Mouse (Mus musculus): ENCODE results near the gene Pctp. TPM values are rescaled to one million over a fixed set of nuclear protein-coding genes. Genes with fewer than 3 reads are reported as not detected.

The Pctp gene
- polyA plus RNA-seq (2012; rRNA removed): 0.85 and 1.1 TPM in 2 replicates

- peak; percentile 83 for DNase-seq (ENCODE audit: low read depth)
- no peak for TF ChIP-seq POLR2A (IDR thresholded peaks at IDR 0.05; ENCODE audit: borderline replicate concordance, extremely low read depth, insufficient read depth, insufficient read length, poor library complexity, severe bottlenecking)
- no peak for TF ChIP-seq CTCF (IDR thresholded peaks at IDR 0.05; ENCODE audit: borderline replicate concordance, extremely low read depth, insufficient read depth, insufficient read length)
Observed at GRCm38 (mm10) chr11:90002231-90002986, at the start of gene Pctp. Gene Pctp, minus strand, starts transcription at chr11:90002894.

- TF ChIP-seq CTCF (IDR thresholded peaks at IDR 0.05; ENCODE audit: borderline replicate concordance, extremely low read depth, insufficient read depth, insufficient read length): no peak
- TF ChIP-seq POLR2A (IDR thresholded peaks at IDR 0.05; ENCODE audit: borderline replicate concordance, extremely low read depth, insufficient read depth, insufficient read length, poor library complexity, severe bottlenecking): no peak
- DNase-seq (ENCODE audit: low read depth): no peak
Observed at GRCm38 (mm10) chr11:90050016-90050415, 47.3 kb upstream of the Pctp start.

GRCm38 (mm10) chr11:90047271-90047670, 44.6 kb upstream of the Pctp start:
- DNase-seq (ENCODE audit: low read depth): no peak
- TF ChIP-seq CTCF (IDR thresholded peaks at IDR 0.05; ENCODE audit: borderline replicate concordance, extremely low read depth, insufficient read depth, insufficient read length) (no peak), POLR2A (IDR thresholded peaks at IDR 0.05; ENCODE audit: borderline replicate concordance, extremely low read depth, insufficient read depth, insufficient read length, poor library complexity, severe bottlenecking) (no peak)

DNA sequence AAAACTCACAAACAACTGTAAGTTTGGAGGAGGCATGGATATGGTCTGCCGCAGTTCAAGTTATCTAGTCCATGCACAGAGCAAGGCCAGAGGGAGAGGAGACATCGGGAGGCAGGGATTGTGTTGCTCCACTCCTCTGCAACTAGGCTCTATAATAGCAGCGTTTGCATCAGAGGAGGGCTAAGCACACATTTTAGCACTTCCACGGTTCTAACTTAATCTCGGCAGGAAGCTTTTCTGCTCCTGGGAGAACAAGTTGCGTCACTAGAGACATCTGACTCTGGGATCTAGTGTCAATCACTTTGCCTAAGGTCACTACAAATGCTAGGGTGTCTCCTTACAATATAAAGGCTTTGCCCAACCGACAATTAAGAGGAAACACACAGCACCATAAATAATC, 43.5 kb upstream of the Pctp start:
- no peak for TF ChIP-seq CTCF (IDR thresholded peaks at IDR 0.05; ENCODE audit: borderline replicate concordance, extremely low read depth, insufficient read depth, insufficient read length)
- no peak for TF ChIP-seq POLR2A (IDR thresholded peaks at IDR 0.05; ENCODE audit: borderline replicate concordance, extremely low read depth, insufficient read depth, insufficient read length, poor library complexity, severe bottlenecking)
- no peak for DNase-seq (ENCODE audit: low read depth)

DNA sequence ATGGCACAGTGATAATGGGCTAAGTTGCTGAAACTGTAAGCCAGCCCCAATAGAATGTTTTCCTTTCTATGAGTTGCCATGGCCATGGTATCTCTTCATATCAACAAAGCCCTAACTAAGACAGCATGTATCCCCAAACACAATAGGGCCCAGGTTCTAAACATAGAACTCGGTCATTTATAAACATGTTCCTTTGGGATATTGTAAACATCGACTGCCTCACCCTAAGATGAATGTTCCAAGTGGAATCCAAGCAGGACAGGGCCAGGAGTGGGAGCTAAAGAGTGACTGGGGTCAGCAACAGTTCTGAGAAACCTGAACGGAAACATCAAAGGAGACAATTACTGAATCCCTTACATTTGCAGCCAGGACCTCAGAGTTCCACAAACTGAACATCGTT, 41.8 kb upstream of the Pctp start:
- DNase-seq (ENCODE audit: low read depth): no peak
- TF ChIP-seq POLR2A (IDR thresholded peaks at IDR 0.05; ENCODE audit: borderline replicate concordance, extremely low read depth, insufficient read depth, insufficient read length, poor library complexity, severe bottlenecking) (no peak), CTCF (IDR thresholded peaks at IDR 0.05; ENCODE audit: borderline replicate concordance, extremely low read depth, insufficient read depth, insufficient read length) (no peak)

GRCm38 (mm10) chr11:90038022-90038421, 35.3 kb upstream of the Pctp start:
- TF ChIP-seq POLR2A (IDR thresholded peaks at IDR 0.05; ENCODE audit: borderline replicate concordance, extremely low read depth, insufficient read depth, insufficient read length, poor library complexity, severe bottlenecking): no peak
- TF ChIP-seq CTCF (IDR thresholded peaks at IDR 0.05; ENCODE audit: borderline replicate concordance, extremely low read depth, insufficient read depth, insufficient read length): peak; percentile 65; the same call in 1 of the 2 replicates
- peak; percentile 69 for DNase-seq (ENCODE audit: low read depth)

GRCm38 (mm10) chr11:90036416-90036815, 33.7 kb upstream of the Pctp start:
- DNase-seq (ENCODE audit: low read depth): no peak

GRCm38 (mm10) chr11:90035532-90035931, 32.8 kb upstream of the Pctp start:
- TF ChIP-seq CTCF (IDR thresholded peaks at IDR 0.05; ENCODE audit: borderline replicate concordance, extremely low read depth, insufficient read depth, insufficient read length): no peak
- TF ChIP-seq POLR2A (IDR thresholded peaks at IDR 0.05; ENCODE audit: borderline replicate concordance, extremely low read depth, insufficient read depth, insufficient read length, poor library complexity, severe bottlenecking): no peak
- DNase-seq (ENCODE audit: low read depth): no peak

More at GRCm38 (mm10) chr11:90036416-90036815, 33.7 kb upstream of the Pctp start:
- TF ChIP-seq POLR2A (IDR thresholded peaks at IDR 0.05; ENCODE audit: borderline replicate concordance, extremely low read depth, insufficient read depth, insufficient read length, poor library complexity, severe bottlenecking) (no peak), CTCF (IDR thresholded peaks at IDR 0.05; ENCODE audit: borderline replicate concordance, extremely low read depth, insufficient read depth, insufficient read length) (no peak)

GRCm38 (mm10) chr11:90034646-90035045, 32.0 kb upstream of the Pctp start:
- DNase-seq (ENCODE audit: low read depth): no peak
- TF ChIP-seq CTCF (IDR thresholded peaks at IDR 0.05; ENCODE audit: borderline replicate concordance, extremely low read depth, insufficient read depth, insufficient read length) (no peak), POLR2A (IDR thresholded peaks at IDR 0.05; ENCODE audit: borderline replicate concordance, extremely low read depth, insufficient read depth, insufficient read length, poor library complexity, severe bottlenecking) (no peak)

DNA sequence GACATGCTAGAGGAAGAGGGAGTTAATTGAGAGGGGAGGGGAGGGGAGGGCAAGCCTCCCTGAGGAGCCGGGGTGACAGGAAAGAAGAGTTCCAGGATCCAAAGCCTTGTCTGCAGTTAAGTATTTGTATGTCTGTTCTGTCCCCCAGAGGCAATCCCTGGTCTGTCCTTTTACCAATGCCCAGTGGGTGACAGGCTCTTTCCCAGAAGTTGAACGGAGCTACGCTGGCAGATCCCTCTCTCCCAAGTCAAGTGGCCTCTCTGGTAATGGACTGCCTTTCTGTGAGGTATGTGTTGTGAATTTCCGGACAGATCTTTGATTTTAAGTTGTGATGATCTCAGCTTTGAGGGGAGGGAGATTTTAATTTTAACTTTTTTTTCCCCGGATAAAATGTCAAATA, 30.7 kb upstream of the Pctp start:
- TF ChIP-seq POLR2A (IDR thresholded peaks at IDR 0.05; ENCODE audit: borderline replicate concordance, extremely low read depth, insufficient read depth, insufficient read length, poor library complexity, severe bottlenecking) (no peak), CTCF (IDR thresholded peaks at IDR 0.05; ENCODE audit: borderline replicate concordance, extremely low read depth, insufficient read depth, insufficient read length) (no peak)
- DNase-seq (ENCODE audit: low read depth): no peak

DNA sequence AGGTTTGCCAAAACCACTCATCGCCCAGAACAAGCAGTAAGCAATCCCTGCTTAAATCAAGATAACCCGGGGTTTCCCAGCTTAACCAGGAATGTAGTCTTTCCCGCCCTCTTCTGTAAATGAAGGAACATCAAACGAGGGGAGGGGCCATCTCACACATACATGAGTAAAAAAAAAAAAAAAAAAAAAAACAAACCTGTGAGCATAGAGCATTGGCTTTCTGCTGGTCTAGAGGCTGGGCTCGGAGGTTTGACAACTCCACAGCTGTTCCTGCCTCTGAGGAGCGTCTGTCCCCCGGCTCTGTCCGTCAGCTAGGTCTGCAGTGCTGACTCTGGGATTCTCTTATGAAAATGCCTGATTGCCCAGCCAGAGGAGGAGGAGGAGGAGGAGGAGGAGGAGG, 30.1 kb upstream of the Pctp start:
- peak; percentile 13 for DNase-seq (ENCODE audit: low read depth)
- TF ChIP-seq CTCF (IDR thresholded peaks at IDR 0.05; ENCODE audit: borderline replicate concordance, extremely low read depth, insufficient read depth, insufficient read length) (no peak), POLR2A (IDR thresholded peaks at IDR 0.05; ENCODE audit: borderline replicate concordance, extremely low read depth, insufficient read depth, insufficient read length, poor library complexity, severe bottlenecking) (no peak)

DNA sequence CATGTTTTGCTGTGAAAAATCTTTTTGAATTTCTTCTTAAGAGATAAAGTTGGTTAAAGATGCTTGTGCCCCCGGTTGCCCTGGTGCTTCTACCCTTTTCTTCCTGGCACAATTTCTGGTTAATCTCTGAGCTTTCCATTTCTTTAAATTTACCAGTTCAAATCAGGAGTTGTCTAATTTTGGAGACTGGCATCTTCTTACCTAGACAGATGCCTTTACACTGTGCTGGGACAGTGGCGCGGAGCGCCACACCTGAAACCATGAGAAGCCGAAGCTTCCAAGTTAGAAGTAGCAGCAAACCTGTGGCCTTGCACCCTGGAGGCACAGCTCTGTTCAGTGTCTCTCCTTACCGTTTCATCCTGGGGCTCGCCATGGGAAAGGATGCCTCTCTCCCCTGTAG, 28.4 kb upstream of the Pctp start:
- TF ChIP-seq POLR2A (IDR thresholded peaks at IDR 0.05; ENCODE audit: borderline replicate concordance, extremely low read depth, insufficient read depth, insufficient read length, poor library complexity, severe bottlenecking): no peak
- TF ChIP-seq CTCF (IDR thresholded peaks at IDR 0.05; ENCODE audit: borderline replicate concordance, extremely low read depth, insufficient read depth, insufficient read length): no peak
- no peak for DNase-seq (ENCODE audit: low read depth)
